Mouse (Mus musculus): ENCODE results near the gene Fitm2. TPM values are rescaled to one million over a fixed set of nuclear protein-coding genes. Genes with fewer than 3 reads are reported as not detected.
"Not testable (repeated sequence)": the region's sequence is repeated elsewhere in the genome, so short reads cannot be mapped to it uniquely, and the experiment has no call there.

Gene Fitm2
- total RNA-seq, 2 experiments from 2014 or later = 76.9 to 91.9 TPM

DNA sequence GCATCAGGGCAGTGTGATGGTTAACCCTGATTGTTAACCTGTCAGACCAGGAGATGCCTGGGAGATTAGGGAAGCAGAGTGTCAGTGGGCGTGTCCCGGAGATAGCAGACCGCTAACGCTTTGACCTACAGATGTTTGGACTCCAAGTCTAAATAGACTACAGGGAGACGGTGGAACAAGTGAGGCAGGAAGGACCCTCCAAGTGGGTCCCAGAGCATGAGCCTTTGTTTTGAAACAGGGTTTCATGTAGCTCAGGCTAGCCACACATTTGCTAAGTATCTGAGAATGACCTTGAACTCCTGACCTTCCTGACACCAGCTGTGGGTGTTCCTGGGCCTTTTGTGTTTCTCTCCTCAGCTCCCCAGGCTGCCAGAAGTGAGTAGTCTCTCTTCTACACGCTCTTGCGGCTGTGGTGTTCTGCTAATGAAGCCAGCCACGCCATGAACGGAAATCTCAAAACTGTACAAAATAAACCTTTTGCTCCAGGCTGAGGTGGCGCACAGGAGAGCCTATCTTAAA is 9.1 kb downstream of the Fitm2 start:
- no peak for DNase-seq

DNA sequence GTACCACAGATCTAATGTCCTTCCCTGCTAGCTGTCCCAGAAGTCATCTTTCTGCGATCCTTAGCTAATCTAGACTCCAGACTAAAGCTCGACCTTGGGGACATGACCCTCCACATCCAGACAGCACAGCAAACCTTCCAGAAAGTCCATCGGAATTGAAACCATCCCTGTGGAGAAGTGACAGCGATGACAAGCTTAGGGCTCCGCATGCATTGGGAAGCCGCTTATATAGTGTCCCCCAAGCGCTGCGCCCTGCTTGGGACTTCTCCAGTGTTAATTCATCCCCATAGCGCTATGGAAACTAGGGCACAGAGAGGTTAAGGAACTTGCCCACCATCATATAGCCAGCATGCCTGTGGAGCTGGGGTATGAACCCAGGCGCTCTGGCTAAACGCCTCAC is 9.6 kb downstream of the Fitm2 start:
- no peak for DNase-seq

DNA sequence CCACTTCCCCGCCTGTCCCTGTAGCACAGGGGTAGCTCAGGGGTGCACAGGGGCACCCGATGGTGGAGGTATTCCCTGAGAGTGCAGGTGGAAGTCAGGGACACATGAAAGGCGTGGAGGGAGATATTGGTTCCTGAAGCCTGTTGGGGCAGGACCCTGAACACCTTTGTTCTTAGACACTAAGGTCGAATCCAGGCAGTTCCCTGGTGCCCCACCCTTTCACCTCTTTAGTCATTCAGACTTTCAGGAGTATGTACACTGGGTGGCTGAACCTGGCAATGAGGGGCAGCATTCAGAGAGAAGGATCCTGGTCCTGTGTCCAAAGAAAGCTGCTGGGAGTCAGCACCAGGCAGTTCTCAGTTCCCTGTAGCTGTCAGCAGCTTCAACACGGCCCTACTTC is 10.0 kb downstream of the Fitm2 start:
- no peak for DNase-seq

DNA sequence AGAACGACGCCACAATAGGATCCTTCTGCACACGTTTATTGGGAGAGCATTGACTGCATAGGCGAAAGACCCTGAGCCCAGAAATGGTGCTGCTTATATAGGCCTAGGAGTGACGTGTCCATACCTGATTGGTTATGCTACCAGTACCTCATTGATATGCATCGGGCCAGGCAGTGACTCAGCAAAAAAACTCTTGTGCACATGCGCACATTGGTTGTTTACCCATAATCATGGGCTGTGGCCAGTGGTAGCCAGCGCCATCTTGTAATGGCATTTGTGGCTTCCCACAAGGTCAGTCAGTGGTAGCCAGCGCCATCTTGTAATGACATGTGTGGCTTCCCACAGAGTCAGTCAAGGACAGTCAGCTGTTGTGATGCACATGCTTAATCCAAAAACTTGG is 11.1 kb downstream of the Fitm2 start:
- DNase-seq = not testable (repeated sequence)

DNA sequence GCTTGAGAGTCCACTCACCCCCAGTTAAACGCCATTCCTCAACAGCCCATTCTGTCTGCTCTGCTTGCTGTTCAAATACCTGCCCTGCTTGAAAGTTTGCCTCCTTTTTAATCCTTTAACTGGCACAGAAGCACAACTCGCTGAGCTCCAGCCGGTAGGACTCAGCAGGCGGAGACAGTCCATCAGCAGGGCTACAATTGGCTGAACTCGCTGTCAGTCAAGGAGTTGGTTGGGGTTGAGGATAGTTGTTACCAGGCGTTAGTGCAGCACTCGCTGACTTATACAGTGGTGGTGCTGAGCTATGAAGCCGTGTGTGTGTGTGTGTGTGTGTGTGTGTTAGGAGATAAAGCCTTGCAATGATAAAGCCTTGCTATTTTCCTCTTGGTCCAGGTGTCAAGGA is 11.8 kb downstream of the Fitm2 start:
- DNase-seq = no peak

DNA sequence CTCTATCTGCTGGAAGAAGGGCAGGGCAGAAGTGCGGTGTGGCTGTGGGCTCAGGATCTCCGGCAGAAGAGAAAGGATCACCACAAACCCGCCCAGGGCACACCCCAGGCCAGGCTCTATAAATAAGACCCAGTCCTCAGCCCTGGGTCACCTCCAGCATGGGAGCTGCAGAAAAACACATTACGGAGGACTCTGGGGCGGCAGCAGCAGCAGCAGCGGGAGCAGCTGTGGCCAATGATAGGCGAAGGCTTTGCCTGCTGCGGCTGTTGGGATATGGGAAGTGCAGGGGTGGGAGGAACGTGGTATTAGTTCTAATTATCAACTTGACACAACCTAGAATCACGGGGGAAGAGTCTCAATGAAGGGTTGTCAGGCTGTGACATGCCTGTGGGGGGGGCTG is 13.0 kb downstream of the Fitm2 start:
- no peak for DNase-seq

DNA sequence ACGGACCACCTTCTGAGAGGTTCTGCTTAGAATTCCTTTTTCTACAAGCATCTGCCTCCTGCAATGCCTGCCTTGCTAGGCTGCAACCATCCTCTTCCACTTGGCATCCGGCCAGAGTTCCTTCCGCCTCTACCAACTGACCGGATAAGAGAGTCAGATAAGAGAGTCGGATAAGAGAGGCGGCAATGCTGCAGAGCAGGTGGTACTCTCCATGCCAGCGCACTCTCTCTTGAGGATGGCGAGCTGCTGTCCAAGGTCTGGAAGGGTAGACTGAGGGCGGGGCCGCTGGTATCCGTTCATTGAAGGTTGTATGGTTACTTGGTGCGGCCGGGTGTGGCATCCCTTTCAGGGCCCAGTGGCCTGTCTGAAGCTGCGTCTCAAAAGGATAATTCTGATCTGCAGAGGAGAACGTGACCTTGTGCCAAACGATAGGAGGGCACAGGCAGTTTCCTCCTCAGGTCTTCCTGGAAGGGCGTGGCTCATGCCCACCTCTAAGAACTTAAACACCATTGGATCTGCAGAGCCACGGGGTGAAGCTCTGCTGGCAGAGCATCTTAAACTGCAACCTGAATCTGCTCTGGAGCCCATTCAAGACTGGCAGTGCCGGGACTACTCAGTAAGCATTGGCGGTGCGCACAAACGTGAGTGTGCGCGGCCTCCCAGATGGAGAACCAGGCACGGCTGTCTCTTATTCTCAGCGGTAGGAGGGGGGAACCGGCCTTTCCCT is 13.7 kb downstream of the Fitm2 start:
- DNase-seq = no peak

DNA sequence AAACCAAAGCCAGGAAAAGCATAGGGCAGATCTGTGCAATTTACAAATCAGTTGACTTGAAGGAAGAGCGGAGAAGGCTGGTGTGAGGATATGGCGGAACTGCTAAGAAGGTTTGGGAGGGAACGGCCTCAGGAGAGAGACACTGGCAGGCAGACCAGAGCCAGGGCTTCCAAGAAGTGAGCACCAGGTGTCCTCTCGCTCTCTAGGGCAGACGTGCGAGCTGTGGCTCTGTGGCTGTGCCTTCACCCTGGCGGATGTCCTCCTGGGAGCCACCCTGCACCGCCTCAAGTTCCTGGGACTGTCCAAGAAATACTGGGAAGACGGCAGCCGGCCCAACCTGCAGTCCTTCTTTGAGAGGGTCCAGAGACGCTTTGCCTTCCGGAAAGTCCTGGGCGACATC is 19.1 kb downstream of the Fitm2 start:
- DNase-seq = no peak

DNA sequence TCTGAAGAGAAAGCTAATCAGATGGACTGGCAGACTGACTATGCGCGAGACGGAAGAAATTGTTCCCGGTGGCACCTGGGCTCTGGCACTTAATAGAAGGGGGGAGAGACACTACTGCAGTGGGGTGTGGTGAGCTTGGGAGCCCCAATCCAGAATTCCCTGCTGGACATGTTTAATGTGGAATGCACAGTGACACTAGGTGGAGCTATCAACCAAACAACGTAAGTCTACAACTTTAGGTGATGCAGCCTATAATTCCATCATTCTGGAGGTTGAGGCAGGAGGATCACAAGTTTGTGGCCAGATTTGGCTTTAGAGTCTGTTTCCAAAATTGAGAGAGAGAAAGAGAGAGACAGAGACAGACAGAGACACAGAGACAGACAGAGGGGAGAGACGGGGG is 19.7 kb downstream of the Fitm2 start:
- DNase-seq = no peak

DNA sequence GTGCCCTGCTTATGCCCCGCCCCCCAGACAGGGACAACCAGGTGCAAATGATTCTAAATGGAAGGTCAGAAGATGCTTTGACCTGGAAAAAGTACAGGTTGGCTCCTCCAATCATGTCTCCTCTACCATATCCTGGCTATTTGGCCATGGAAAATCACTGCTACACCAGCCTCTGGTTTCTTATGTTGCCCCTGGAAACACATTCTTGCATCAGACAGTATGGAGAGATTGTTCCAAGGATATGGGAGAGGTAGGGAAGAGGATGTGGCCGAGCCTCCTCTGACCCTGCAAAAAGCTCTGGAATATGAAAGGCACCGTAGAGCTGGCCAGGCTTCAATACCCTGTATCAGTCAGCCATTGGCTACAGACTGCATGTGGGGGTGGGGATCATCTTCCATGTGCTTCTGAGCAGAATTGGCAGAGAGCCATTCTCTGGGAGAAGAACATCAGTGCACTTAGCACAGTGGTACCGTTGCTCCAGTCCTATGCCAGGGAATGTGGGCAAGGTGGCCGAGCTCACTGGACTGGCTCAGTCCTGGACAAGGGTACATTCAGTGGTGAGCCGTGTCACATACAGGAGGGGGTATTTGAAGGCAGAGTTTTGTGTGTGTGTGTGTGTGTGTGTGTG is 21.6 kb downstream of the Fitm2 start:
- no peak for DNase-seq

DNA sequence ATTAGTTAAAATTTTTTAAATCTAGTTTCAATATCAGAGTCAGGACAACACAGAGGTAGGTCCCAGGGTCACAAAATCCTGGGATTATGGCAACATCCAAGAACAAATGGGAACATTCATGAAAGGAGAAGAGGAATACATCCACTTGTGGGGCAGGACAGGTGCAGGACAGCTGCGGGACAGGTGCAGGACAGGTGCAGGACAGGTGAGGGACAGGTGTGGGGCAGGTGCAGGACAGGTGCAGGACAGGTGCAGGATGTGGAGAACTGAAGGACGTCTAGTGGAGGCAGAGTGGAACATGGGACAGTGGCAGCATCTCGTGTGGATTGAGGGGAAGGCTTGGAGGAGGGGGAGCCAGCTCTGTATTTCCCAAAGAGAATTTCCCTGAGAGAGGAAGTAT is 23.2 kb downstream of the Fitm2 start:
- no peak for DNase-seq

DNA sequence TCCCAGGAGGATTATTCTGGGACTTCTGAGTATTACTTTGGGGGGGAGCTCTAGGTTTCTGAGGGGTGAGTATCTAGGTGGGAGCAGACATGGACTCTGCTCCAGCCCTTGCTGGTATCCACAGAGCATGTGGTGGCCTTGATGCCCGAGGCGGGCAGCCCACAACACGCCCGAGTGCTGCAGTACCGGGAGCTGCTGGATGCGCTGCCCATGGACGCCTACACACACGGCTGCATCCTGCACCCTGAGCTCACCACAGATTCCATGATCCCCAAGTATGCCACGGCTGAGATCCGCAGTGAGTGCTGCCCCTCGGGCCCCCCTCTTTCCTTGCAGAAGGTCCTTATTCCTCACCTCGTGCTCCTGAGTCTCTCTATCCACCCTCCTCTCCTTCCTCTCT is 25.1 kb downstream of the Fitm2 start:
- DNase-seq = no peak

DNA sequence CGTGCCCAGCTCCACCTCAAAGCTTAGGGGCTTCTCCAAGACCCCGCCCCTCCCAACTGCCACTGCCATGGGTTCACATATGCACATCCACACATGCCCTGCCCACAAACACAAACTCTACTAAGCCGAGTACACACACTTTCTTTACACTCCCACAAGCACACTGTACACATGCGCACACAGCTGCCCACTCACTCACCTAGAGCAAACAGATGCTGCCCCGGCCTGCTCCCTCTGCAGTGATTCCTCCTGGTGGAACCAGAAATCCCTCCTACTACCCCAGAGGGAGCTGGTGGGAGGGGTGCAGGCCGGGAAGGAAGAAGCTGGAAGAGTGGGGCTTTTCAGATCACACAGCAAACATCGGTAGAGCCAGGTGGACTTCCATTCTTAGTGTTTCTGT is 28.4 kb downstream of the Fitm2 start:
- DNase-seq = no peak

DNA sequence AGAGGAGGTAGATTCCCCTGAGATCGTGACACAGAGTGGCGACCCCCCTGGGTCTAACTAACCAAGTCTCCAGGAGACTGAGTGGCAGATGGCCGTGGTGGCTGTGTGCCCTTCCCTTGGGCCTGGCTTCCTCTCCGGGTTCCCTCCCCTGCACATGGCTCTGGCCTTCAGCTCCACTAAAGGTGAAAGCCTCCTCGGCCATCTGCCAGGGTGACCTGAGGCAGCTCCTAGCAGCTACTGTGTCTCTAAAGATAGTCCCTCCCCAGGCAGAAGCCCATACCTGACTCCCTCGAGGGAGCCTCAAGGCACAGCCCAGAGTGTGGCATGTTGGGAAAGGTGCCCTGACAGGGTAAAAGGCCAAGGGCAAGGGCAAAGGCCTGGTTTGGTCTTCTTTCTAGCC is 28.9 kb downstream of the Fitm2 start:
- DNase-seq = no peak

DNA sequence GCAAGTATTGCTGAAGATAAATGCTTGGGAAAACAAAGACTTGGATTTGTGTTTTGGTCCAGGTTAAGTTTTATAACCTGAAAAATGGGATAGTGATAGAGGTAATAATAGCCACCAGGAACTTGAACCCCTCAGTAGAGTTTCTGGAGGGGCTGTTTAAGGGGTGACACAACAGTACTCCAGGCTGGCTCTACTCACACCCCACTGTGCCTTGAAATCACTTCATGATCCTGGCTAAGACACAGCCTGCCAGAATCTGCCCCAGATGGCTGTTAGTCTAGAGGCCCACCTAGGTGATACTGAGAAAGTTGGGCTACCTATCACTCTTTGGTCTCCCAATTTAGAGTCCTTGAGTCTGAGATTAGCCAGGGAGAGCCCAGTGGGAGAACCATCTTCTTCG is 32.9 kb downstream of the Fitm2 start:
- no peak for DNase-seq

DNA sequence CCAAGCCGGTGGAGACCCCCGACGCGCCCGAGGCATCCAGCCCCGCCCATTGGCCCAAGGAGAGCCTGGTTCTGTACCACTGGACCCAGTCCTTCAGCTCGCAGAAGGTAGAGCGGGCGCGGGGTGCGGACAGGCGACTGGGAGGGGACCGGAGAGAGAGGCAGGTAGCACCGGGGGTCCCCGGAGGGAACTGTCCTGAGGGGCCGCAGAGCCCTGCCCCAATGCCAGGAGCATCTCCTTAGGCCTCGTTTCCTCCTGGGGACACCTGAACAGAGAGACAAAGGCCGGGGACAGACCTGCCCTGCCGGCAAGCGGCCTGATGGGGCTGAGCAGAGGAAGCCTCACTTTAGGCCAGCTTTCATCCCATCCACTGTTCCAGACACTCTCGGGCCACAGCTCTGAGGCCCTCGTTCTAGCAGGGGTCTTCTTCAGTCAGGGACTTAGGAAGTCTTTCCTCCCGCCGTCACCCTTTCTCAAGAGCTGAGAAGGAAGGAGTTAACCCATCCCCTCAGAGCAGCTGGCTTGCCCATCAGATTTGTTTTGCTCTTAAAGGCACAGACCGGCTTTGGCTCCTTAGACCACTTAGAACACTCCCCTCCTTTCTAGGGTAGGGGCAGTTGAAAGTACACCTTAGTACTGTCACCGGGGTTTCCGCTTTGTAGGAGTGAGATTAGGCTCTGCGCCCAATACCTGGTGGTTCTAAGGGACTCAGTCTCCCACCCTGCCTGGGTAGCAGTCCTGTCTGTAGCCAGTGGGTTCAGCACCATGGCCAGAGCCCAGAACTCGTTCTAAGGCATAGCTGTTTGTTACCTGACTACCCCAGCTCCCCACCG is 33.6 kb downstream of the Fitm2 start:
- peak; percentile 79 for DNase-seq

DNA sequence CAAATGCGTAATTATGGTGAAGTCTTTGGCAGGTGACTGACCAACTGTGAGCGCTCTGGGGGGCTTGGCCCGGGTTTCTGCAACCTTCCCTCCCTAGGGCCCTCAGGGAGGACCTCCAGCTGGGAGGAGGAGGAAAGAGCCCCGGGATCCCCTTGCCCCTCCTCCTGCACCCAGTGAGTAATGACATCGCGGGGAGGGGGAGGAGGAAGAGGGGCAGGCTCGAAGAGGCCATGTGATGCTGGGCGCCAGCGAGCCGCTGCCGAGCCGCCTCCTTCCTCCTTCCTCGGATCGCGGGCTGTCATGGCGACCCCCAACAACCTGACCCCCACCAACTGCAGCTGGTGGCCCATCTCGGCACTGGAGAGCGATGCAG is 34.2 kb downstream of the Fitm2 start, which contains the start of gene Gdap1l1:
Gene Gdap1l1 (plus strand): TSS at position 231 of the 373 bp plus-strand sequence.
- DNase-seq = peak; percentile 60

DNA sequence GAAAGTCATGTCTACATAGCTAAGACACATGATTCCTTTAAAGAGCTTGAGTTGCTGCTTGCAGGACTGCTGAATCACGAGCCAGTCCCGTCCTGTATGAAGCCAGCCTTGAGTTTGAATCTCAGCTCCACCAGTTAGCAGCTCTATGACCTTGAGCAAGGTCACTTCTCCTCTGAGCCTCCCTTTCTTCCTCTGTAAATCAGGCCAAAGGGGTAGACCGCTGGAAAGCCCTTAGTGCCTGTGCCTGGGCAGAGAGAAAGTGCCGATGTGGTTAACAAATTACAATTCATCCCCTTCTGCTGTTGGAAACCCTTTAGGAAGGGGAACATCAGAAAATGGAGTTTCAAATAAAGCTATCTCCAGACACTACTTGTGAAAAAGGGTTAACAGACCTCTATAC is 34.6 kb downstream of the Fitm2 start:
- DNase-seq = no peak

DNA sequence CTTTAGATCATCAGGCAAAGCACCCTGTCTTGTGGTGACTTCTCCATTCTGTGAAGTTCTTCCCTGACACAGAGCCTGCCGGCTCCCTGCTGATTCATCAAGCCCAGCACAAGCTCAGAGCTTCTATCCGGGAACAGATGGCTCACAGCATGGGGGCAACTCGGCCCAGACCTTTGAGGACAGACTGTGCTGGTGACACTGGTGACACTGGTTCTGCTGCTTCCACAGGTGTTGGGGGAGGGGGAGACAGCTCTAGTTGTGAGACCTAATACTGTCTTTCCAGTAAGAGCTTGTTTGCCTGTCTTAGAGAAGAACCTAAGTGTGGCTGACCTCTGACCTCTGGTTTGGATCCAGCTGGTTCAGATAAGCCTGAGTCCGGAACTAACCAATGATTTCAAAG is 38.5 kb downstream of the Fitm2 start:
- no peak for DNase-seq

DNA sequence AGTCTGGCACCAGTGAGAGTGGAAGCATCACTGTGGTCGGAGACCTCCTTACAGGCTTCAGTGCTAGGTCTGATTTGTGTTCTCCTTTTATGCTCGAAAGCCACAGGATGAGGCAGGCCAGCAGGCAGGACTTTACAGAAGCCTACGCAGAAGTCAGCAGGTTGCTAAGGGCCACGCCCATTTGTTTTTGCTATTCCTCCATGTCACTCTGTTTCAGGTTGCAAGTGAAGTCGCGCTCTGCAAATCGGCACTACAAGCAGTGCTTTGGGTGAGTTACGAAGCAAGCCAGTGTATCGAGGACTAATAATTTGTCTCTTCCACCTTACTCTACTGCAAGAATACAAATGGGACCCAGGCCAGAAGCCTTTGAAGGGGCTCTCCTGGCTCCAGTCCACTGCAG is 41.1 kb downstream of the Fitm2 start:
- no peak for DNase-seq

DNA sequence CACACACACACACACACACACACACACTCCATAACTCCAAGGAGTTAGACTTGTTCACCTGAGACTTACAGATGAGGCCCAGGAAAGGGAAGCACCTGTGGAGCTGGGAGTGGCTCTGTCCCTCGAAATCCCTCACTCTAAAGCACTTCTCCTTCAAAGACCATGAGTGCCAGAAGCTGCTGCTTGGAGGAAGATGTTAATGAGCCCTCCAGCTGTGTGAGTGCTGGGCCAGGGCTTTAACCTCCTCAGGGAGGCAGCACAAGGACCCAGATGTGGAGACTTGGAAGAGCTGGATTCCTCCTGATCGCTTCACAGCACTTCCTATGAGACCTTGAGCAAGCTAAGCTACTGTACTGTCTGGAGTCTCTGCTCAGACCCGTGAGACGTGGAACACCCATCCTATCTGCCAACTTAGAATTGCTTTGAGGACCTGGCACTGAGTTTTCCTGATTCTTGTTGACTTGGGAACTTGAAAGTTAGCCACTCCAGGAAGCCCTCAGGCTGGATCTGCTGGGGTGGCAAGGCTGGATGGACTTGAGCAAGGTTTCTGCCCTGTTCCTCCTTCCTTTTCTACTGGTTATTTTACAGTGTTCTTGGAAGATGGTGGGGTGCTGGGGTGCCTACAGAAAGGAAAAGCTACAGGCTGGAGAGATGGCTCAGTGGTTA is 44.0 kb downstream of the Fitm2 start:
- DNase-seq = no peak

DNA sequence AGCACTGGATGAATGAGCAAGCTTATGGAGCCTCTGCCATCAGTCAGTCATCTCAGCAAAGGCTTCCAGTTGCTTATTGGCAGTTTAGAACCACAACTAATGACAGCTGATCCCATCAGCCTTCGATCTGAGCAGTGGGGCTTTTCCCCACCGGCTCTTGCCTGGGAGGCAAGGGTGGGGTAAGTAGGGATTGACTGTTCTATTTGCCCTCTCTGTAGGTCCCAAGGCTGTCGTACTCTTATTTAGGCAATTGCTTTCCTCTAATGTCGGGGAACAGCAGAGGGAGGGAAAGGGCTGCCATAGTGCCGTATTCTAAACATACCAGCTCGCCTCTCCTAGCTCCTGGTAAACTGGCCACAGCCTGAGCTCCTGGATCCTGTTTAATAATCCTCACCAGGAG is 47.8 kb downstream of the Fitm2 start, which contains the start of gene Oser1:
Gene Oser1 (minus strand): TSS at position 101 of the 400 bp plus-strand sequence.
- DNase-seq = no peak

All from adrenal gland, postnatal 10 days (tissue).